Mouse (Mus musculus): Measurements from ENCODE around the gene Gm7694.
A peak's percentile ranks its signal among the peaks of the same experiment; 100 is the strongest.

The Gm7694 gene

DNA sequence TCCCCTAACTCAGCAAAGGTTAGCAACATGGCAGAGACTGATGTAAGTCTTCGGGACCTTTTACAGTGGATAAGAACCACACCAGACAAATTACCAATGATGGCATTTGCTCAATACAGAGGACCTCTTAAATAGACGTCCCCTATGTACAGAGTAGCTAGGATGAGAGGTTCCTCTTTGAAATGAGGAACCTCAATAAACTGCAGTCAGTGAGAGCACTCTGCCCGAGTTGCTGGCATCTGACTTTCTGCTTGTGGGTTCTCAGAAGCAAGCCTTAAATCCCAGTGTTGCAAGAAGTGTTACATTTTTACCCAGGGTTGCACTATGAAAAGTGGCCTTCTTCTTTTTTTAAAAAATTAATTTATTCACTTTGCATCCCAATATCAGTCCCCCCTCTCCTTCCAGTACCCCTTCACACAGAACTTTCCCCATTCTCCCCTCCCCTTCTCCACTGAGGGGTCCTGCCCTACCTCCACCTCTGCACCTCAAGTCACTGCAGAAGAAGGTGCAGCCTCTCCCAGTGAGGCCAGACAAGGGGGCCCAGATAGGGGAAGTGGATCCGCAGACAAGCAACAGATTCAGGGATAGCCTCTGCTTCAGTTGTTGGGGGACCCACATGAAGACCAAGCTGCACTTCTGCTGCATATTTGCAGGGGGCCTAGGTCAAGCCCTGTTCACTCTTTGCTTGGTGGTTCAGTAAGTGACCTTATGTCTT, 23.6 kb downstream of the Gm7694 start:
- DNase-seq (ENCODE audit: extremely low read depth, low read depth), result peak; percentile 32

DNA sequence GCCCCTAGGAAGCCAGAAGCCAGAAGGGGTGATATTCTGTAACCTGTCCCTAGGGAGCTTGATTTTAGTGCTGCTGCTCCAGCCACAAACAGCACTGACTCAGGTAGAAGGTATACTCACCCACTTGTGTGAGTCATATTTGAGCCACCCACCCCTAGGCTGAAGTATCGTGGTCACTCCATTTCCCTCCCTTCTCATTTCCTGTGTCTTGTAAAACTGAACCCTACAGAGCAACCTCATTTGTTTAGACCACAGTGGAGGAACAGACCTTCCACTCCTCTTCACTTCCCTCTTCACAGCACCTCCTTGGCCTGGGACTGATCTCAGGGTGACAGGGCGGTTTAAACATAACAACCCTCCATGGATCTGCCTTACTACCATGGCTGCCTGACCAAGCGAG, 29.1 kb downstream of the Gm7694 start, which contains the start of gene Sh2d1b1:
Sh2d1b1 (plus strand) TSS at position 305 of the 400 bp plus-strand sequence.
- no peak for DNase-seq (ENCODE audit: extremely low read depth, low read depth)

DNA sequence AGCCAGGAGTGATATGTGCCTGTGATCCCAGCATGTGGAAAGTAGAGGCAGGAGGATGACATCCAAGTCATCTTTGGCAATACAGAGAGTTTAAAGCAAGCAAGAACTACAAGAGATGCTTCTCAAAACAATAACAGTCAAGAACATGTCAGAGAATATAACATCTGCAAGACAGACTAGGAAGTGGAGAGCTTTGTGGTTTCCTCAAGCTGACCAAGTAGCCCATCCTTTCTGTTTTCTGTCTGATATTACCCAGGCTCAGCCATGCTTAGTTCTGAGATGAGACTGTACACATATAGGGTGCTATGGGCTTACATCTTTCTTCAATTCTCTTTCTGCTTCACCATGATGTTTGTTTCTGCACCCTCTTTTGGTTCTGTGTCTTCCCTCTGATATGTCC, 32.9 kb downstream of the Gm7694 start:
- no peak for DNase-seq (ENCODE audit: extremely low read depth, low read depth)

DNA sequence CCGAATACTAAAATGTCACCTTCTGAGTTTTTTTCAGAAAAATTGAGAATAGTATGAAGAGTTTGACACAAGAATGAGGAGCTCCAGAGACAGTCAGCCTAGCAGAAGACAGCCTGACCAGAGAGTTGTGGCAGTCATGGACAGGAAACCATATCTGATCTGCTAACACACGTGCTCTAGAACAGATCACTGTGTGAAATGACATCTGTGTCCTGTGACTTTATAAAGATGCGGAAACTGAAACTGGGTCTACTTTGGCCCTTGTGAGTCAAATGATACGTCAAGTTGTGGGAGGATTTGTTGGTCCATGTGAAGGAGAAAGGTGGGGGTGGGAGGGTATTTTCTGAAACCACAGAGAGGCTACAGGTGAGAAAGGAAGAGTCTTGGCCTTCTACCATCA, 35.4 kb downstream of the Gm7694 start:
- DNase-seq (ENCODE audit: extremely low read depth, low read depth), result no peak

DNA sequence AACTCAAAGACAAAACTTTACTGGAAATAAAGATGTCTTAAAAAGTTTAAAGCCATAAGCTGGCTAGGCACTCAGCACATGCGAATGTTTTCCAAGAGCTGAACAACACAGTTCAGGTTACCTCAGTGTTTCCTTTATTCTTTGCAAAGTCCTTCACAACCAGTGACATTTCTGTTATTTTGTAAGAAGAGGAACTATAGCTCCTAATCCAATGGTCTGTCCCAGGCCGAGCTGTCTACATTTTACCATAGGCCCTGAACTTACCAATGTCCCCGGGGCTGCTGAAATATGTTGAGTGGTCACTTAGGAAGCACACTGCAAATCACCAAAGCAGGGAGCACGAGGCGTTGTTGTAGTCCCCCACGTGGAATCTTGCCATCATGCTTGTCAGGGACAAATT, 35.9 kb downstream of the Gm7694 start:
- DNase-seq (ENCODE audit: extremely low read depth, low read depth), result no peak

DNA sequence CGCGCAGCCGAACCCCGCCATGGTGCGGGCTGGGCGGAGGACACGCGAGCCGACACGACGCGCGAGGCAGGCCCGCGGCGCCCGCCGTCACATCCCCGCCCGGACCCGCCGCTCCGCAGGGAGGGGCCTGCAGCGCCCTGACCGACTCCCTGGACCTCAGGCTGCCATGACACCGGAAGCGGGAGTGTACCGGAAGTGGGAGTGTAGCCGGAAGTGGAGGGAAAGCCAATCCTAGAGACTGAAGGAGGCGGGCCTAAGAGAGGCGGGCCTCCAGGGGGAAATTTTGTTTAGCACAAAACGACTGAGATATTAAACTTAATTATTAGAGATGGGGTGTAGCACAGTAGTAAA, 50.6 kb downstream of the Gm7694 start:
- DNase-seq (ENCODE audit: extremely low read depth, low read depth), result no peak

DNA sequence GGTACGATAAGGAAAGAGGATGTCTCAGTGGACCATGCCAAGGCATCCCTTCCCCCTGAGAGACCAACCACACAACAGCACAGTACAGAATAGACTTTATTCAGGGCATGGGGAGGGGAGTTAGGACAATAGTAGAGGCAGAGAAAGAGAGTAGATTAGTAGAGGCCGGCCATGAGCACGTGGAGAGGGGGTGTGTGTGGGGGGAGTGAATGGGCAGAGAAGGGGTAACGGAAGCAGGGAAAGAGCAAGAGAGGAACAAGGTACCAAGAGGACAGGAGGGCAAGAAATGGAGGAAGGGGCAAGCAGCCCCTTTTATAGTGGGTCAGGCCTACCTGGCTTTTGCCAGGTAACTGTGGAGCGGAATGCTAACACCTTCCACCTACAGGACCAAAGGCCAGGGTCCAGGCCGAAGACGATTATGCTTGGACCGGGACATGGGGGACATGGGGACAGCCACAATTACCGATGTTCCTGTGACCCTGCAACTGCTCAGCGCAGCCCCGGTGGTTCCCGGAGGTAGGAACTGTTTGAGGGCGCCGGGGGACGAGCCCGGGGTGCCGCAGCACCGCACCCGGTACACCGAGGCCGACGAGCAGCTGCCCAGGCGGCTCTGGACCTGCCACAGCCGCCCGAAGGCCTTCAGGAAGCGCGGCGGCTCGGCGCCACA, 51.1 kb downstream of the Gm7694 start:
- no peak for DNase-seq (ENCODE audit: extremely low read depth, low read depth)
